Mouse (Mus musculus): ENCODE data around the gene Slc22a8.

DNA sequence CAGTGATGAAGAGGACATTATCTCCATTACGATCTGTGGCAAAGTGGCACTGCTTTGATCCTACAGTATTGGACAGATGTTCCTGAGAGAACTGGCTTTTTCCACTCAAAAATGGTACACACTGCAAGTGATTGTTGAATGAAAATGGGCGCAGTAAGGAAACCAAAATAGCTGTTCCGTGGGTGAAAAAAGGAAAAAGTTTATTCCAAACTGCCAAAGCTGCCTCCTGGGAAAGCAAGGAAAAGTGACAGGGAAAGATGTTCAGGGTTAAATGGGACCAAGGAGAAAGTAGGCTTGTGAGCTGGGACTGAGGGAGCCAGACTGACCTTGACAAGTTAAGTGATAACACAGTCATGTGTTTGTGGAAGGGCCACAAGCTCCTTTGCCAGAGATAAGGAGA, 26.6 kb upstream of the Slc22a8 start:
- TF ChIP-seq CTCF (IDR thresholded peaks at IDR 0.05; ENCODE audit: borderline replicate concordance, insufficient read depth, low read length) (no peak), POLR2A (IDR thresholded peaks at IDR 0.05; ENCODE audit: low read depth, low read length) (no peak)

All from embryonic fibroblast, embryonic 13.5 days (primary cell).